Mouse (Mus musculus) CD4-positive, CD25-positive, alpha-beta regulatory T cell (primary cell): Measurements from ENCODE around the gene Lalba. TPM values are rescaled to one million over a fixed set of nuclear protein-coding genes. Genes with fewer than 3 reads are reported as not detected.

Experiments used
- polyA plus RNA-seq: library from polyadenylated mRNA; unstranded; fragments of 100-300 nt; shearing (Covaris generic); gene quantifications from one replicate; pipeline ENCODE4 v1.2.1, GENCODE M21; 2017

The Lalba gene
- polyA plus RNA-seq: 0.24 TPM

GRCm38 (mm10) chr15:98482701-98483100 lies at the start of gene Lalba:
Lalba (minus strand) TSS chr15:98482721.

GRCm38 (mm10) chr15:98492102-98492501 lies 9.6 kb upstream of the Lalba start, which contains the start of gene Olfr279:
Olfr279 (plus strand) TSS chr15:98492402.

GRCm38 (mm10) chr15:98469596-98469995 lies 12.9 kb downstream of the Lalba start, which contains the start of gene OR5BS1P:
OR5BS1P (plus strand) TSS chr15:98469896.

GRCm38 (mm10) chr15:98452288-98452687 lies 30.2 kb downstream of the Lalba start, which contains the start of gene Olfr281:
Olfr281 (plus strand) TSS chr15:98452588.

GRCm38 (mm10) chr15:98430925-98431324 lies 51.6 kb downstream of the Lalba start, which contains the start of gene Olfr282:
Olfr282 (plus strand) TSS chr15:98431225.

Other genes starting within 250 kb of the Lalba start
- 0.07 TPM for gene Olfr286, start 248.3 kb downstream of the Lalba start, polyA plus RNA-seq
- not detected for gene H1fnt, start 225.4 kb downstream of the Lalba start, polyA plus RNA-seq
- not detected for gene Zfp641, start 186.6 kb downstream of the Lalba start, polyA plus RNA-seq
- not detected for gene Olfr285, start 165.4 kb downstream of the Lalba start, polyA plus RNA-seq
- gene Olfr284, start 141.7 kb downstream of the Lalba start, polyA plus RNA-seq: not detected
- not detected for gene Olfr283, start 101.8 kb downstream of the Lalba start, polyA plus RNA-seq
- not detected for gene Olfr282, start 51.5 kb downstream of the Lalba start, polyA plus RNA-seq
- gene Olfr281, start 30.1 kb downstream of the Lalba start, polyA plus RNA-seq: 0.05 TPM
- not detected for gene OR5BS1P, start 12.8 kb downstream of the Lalba start, polyA plus RNA-seq
- gene Olfr279, start 9.7 kb upstream of the Lalba start, polyA plus RNA-seq: 0.11 TPM
- 113 TPM for gene Kansl2, start 51.5 kb upstream of the Lalba start, polyA plus RNA-seq
- 64.4 TPM for gene Ccnt1, start 88.2 kb upstream of the Lalba start, polyA plus RNA-seq
- gene 4930415O20Rik, start 88.3 kb upstream of the Lalba start, polyA plus RNA-seq: not detected
- 5.2 TPM for gene Adcy6, start 127.4 kb upstream of the Lalba start, polyA plus RNA-seq
- gene Cacnb3, start 148.1 kb upstream of the Lalba start, polyA plus RNA-seq: 0.71 TPM
- gene Ddx23, start 180.2 kb upstream of the Lalba start, polyA plus RNA-seq: 21.9 TPM
- 0.87 TPM for gene Rnd1, start 194.7 kb upstream of the Lalba start, polyA plus RNA-seq
- not detected for gene Ccdc65, start 225.5 kb upstream of the Lalba start, polyA plus RNA-seq
- 0.74 TPM for gene Fkbp11, start 245.5 kb upstream of the Lalba start, polyA plus RNA-seq